Mouse (Mus musculus) left cerebral cortex, adult 18-20 months (tissue): ENCODE results near the gene Ankrd39. TPM values are rescaled to one million over a fixed set of nuclear protein-coding genes. Genes with fewer than 3 reads are reported as not detected.
A peak's percentile ranks its signal among the peaks of the same experiment; 100 is the strongest.
"Not testable (repeated sequence)": the region's sequence is repeated elsewhere in the genome, so short reads cannot be mapped to it uniquely, and the experiment has no call there.

ENCODE experiments used
- DNase-seq, 2 experiments: peaks; one replicate each; pipeline ENCODE4 v3.0.0; 2021 to 2022; ENCODE audit warnings: low spot score in 2 of 2, mixed read lengths in 1 of 2
- total RNA-seq, 2 experiments: library from RNA; stranded (reverse); gene quantifications; 2 replicates each; pipeline ENCODE4 v1.2.3; 2021

Gene Ankrd39
- total RNA-seq, 2 experiments from 2014 or later = 11.5 to 11.9 TPM

DNA sequence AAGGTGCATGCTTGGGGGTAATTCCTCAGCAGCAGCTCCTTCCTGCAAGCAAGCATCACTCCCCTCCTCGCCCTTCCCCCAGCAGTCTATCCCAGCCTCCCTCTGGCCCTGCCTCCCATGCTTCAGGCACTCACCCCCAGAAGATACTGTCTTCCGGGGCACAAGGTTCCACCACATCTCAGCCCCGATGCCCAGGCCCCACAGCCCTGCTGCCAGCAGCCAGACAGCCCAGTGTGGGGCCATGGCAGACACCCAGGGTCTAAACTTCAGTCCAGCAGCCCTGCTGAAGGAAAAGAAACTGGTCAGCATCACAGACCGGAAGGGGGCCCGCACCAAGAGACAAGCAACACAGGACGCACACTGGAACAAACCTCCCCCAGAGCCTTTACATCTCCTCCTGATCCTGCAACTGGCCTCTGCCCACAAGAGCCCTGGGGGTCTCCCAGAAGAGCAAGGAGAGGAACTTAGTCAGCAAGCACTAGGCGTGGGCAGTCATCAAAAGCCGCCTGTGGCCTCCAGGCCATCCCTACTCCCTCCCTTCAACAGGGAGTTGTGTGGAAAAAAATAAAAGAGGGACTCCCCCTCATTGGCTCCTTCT, 8.7 kb upstream of the Ankrd39 start:
- no peak for DNase-seq

DNA sequence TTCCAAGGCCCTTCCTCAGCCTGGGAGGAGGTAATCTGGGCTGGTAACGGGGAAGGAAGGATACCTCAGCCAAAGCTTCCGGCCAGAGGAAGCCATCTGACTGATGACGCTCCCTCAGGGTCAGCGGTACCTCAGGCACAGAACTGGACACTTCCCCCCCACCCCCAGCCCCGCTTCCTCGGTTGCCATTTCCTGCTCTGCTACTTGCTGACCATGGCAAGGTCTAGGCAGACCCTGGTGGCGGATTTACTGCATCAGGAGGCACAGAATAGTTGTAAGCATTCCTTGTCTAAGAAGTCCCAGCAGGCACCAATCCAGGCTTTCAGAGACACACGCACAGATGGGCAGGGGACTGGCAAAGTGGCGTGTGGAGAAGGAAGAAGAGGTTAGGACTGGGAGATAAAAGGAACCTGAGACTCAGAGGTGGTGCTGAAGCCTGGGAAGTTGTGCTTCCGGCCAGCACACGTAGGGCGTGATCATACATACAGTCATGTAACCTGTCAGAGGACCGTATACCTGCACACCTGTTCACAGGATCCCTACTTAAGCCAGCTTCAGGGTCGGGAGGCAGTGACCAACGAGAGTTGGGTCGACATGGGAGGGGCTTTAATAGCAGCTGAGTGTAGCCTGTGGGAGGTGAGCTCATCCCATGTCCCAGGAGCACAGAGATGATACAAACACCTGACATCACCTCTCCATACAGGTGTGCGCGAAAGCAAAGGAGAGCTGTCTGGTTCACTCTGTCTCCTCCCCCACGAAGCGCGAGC, 7.6 kb upstream of the Ankrd39 start:
- no peak for DNase-seq

DNA sequence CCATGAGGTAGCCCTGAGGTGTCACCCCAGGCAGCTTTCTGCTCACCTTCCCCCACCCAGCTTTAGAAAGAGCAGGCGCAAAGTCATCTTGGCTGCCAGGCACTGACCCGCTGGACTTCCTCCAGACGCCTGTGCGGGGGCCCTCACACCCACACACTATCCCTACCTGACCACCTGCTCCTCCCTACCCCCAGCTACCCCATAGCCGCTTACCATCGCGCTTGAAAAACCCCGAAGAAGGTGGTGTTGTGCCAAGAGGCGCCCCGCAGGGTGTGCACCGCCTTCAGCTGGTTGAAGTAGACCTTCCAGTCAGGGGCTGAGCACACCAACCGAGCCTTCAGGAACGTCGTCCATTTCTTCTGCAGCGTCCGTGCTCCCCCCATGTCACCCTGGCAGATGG, 5.3 kb upstream of the Ankrd39 start:
- no peak for DNase-seq

DNA sequence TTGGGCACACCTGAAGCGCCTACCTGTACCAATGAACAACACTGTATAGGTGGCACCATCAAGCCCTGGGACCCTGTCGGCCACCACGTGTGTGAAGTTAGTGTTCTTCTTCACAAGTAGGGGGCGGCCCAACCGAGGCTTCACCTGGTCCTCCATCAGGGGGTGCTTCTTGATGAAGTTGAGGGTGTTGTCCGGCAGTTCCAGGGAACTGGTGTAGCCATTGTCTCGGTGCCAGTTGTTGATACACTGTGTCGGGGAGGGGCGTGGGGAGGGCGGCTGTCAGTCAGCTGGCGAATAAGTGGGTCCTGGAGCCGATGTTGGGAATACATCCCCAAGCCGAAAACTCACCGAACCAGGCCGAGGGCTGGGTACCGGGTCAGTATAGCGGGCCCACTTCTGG, 4.7 kb upstream of the Ankrd39 start:
- no peak for DNase-seq

DNA sequence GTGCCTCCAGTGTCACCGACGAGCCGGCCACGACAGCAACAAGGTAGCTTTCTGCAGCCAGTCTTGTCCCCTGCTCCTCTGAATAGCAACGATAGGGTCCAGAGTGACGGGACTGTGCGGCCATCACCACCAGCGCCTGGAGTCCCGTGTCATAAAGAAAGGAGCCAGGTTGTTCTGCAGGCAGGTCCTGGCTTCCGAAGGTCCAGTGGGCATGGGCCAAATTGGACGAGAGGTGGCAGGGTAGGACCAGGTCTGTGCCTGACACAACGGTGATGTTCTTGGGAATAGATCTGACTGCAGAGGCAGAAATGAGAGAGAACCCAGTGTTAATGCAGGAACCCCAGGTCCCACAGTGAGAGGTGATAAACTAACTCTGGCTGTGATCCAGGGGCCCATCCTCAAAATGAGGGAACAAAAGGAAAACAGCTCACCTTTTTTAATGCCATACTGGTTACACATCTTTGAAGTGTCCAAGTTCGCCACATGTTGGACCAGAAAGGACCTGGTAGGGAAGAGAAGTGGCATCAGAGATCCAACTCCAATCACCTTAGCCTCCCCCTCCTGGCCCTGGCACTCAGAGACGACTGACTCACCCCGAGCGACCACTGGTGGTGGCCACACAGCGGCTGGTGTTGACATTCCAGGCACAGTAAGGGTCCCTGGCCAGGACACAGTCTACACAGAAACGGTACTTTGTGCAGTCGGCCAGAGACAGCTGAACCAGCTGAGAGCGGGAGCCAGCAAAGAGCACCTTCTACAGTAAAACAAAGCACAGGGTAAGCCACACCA, 3.0 kb upstream of the Ankrd39 start:
- no peak for DNase-seq

DNA sequence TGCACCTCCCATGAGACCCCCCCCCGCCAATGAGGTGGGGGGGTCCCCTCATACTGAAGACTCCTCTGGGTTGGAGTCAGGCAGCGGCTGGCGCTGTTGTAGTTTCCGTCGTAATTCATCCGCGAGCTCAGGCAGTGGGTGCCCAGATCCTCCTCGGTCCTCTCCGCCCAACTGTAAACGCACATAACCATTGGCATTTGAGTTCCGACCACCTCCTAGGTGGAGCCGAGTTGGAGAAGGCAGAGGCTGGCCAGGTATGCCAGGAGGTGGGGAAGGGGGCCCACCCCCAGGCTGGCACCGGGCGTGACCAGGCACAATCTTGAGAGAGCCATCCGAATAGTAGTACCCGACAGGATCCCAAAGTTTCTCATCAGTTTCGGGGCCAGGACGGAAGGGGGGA, 2.2 kb upstream of the Ankrd39 start:
- no peak for DNase-seq

DNA sequence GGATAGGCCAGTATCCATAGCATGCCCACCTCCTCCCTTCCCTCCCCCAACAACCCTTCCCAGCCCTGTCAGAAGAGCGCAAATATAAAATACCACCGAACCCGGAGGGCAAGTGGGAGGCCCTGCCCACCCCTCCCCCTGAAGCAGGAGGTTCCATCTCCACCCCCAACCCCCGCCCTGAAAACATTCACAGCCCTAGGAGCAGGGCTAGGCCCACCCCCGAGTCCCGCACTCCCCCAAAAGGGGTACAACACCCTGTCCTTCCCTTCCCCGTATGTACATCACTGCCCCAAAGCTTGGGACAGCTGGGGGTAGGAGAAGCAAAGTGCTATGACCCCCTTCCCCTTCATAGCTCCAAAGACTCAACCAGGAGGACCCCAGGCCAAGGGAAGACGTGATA, 1.5 kb upstream of the Ankrd39 start:
- no peak for DNase-seq

DNA sequence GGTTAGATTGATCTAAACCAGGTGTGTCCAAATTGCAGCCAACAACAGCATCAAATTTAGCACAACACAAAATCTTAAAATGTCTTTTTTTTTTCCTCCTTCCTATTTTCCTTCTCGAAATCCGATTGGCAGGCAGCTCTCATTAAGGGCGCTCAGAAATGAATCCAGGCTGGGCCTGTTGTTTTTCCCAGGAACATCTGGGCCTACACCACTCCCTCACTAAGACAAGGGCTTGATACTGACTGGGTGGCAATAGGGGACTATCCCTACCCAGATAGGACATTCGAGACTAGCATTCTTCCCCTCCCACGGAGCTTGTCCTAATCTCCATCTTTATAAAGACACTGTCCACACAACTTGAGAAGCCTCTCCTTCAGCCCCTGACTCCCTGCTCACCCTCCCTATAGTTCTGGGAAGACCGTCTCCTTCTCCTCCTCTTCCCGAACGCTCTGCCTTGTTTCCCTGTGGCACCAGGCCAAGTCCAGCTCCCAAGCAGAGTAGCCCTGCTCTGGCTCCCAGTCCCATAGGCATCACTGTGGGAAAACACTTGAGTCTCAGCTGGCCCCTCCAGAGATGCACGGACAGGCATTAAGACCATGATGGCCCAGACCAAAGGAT, 845 bp upstream of the Ankrd39 start:
- DNase-seq = peak in 1 of 2 experiments; percentile 47

DNA sequence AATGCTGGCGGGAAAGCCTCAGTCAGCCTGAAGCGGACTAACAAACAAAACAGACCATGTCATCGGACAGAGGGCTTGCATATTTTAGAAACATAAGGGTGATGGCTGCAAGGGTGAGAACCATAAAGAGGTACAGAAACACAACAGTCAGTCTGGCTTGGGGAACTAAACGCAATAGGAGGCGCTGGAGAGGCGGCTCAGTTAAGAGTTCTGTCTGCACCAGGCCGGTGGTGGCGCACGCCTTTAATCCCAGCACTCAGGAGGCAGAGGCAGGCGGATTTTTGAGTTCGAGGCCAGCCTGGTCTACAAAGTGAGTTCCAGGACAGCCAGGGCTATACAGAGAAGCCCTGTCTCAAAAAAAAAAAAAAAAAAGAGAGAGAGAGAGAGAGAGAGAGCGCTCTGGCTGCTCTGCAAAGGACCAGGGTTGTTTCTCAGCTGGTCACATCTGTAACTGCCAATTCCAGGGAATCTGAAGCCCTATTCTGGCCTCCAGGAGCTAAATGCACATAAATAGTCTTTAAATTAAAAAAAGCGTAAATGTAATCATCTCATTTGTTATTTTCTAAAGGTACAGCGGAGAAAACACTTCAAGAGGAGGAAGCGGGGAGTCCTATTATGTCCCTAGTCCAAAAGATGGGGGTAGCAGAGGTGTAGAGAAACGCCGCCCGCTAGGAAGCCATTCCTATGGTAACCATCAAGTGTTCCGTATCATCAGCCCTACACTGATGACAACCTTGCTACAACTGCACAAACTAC, 1.2 kb downstream of the Ankrd39 start:
- no peak for DNase-seq

DNA sequence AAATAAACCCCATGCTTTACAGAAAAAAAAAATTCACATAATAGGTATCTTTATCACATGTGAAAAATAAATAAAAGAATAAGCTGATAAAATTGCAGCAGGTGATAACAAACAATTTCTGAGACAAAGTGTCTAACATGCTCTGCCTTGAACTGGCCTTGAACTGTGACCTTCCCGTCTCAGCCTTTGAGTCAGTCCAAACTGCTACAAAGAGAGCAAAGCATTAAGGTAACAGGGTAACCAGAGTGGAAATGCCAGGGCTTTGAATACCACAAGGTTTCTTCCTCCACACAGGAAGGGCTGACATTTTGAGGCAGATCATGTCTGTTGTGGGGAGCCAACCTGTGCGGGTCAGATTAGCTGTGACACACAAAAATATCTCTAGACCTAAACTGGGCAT, 1.9 kb downstream of the Ankrd39 start:
- DNase-seq = no peak

DNA sequence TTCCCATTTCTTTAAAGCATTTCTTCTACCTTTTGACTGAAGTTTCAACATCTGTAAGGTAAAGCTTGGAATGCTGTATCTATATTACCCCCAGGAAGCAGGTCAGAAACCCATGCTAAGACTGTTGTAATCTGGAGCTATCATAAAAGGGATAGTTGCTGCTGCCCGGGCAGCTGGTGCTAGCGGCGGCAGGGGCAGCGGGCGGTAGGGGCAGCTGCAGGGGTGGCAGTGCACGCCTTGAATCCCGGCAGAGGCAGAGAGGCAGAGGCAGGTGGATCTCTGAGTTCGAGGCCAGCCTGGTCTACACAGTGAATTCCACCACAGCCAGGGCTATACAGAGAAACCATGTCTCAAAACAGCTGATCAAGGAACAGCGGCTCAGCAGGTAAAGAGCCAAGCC, 4.3 kb downstream of the Ankrd39 start:
- DNase-seq = no peak

DNA sequence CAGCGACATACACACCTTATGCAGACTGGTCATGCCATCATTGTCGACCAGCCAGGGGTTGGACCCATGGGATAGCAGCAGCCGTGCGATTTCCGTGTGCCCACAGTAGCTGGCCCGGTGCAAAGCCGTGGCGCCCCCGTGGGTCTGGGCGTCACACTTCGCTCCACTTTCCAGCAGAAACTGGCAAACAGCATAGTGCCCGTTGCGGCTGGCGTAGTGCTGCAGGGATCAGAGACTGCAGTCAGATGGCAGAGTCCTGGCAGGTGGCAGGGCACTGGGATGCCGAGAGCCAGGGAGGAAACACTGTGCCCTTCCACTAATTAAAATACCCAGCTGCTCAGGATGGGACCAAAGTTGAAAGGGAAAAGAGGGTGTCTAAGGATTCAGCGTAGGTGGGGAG, 5.4 kb downstream of the Ankrd39 start:
- no peak for DNase-seq

DNA sequence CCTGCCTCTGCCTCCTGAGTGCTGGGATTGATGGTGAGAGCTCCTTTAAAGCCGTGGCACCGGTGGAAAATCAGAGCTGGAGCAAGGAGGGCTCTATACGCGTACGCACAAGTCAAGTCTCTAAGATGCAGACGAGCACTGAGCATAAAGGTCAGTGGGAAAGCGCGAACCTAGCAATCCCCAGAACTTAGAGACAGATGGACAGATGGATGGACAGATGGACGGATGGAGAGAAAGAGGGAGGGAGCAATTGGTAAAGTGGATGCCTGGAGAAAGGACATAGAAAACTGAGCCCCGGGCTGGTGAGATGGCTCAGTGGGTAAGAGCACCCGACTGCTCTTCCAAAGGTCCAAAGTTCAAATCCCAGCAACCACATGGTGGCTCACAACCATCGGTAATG, 6.4 kb downstream of the Ankrd39 start:
- DNase-seq = no peak

DNA sequence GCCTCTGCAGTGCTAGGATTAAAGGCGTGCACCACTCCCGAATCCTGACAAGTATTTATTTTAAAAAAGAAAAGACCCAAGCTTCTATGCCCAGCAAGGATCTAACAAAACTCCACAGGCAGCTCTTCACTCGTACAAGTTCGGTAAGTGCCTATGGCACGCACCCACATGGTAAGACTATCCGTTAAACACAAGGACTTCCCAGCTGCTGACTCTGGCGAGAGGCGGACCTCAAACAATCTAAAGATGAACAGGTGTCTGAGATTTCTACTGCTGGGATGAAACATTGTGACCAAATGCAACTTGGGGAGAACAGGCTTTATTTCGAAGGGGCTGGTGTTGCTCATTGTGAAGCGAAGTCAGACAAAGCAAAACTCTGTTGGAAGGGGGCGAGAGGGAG, 7.1 kb downstream of the Ankrd39 start:
- DNase-seq = no peak

DNA sequence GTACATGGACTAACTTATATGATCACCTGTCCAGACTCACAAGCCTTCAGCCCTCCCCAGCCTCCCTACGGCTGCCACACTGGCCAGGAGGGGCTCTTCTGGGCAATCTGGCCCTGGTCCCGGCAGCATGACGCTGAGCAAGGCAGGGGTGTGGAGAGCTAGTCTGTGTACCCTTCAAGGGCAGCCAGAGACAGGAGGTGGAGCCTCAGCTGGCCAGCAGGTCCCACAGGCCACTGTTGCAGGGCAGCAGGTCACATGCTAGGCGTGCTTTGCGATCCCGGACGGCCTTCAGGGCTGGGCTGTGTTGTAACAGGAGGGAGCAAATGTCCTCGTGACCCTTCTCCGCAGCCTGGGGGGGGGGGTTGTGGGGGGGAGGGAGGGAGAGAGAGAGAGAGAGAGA, 8.1 kb downstream of the Ankrd39 start, which contains the start of gene Gm42417:
Gm42417 (minus strand) TSS at position 244 of the 400 bp plus-strand sequence.
- no peak for DNase-seq

DNA sequence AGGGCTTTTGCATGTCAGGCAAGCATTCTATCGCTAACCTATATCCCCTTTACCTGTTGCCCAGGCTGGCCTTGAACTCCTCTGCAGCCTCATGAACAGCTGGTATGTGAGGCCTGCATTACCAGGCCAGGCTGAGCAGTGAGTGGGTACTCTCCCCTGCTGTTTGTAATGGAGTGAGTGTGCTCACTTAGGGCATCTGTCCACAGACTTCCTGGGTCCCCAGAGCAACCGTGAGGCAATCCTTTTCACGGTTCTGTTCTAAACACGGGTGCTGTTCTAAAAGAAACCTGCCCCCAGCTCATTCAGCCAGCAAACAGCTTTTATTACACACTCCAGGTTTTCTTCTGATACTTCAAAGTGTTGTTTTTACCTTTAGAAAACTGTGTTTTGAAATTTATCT, 8.5 kb downstream of the Ankrd39 start:
- DNase-seq = no peak

DNA sequence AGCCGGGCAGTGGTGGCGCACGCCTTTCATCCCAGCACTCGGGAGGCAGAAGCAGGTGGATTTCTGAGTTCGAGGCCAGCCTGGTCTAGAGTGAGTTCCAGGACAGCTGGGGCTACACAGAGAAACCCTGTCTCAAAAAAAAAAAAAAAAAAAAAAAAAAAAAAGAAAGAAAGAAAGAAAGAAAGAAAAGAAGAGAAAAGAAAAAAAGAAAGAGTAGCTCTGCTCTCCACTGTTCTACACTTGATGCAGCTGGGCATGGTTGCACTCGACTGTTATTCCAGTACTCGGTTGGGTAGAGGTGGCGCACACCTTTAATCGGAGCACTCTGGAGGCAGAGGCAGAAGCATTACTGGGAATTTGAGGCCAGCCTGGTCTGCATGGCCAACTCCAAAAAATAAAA, 10.5 kb downstream of the Ankrd39 start, which contains the start of gene Ankrd23:
Ankrd23 (minus strand) TSS at position 101 of the 400 bp plus-strand sequence.
- DNase-seq = not testable (repeated sequence)

DNA sequence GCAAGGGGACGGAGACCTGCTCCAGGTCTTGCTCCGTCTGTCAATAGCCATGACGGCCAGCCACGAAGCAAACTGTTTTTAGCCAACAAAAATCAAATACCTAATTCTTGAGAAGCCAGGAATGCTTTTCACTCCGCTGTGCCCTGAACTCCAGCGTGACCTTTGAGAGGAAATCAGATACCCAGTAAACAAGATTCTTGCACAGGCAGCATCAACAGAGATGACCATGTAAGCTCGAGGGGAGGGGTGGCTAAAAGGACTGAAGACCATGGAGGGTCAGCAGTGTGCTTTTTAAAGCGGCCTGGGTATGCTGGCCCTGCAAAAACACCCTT, 10.9 kb downstream of the Ankrd39 start:
- DNase-seq = no peak

DNA sequence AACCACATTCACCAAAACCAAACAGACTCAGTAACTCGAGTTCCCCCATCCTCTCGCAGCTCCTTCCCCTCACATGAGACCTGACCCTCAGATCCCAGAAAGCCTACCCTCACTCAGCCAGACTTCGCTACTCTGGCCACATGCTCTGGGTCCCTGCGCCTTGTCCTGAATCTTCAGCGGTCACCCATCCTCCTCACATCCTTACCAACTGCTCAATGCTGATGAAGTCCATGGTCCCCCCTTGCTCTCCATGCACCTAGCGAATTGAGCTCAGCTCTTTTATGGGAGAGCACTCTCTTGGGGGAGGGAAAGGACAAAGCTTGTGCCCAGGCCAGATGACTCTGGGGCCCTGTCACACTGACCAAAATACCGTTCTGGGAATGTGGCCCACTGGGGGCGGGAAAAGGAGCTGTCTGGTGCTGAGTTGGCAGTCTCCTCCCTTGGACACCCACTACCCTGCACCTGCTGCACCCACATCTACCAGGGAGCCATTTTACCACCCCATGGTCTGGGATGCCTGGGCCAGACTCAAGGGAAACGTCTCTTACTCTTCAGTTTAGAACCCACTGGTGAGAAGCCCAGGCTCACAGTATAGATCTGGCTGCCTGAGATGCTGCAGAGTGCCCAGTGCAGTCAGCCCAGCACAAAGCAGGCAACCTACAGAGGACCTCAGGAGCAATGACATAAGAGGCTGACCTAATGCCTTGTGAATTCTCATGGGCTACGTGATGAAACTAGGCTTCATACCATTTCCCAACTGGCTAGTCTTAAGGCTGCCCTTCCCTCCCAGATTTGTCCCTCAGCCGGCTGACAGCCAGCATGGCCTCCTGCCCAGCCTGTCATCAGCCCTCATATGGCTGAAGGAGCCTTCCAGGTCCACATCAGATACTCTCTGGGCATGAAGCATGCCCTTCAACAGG, 11.5 kb downstream of the Ankrd39 start:
- DNase-seq = no peak

DNA sequence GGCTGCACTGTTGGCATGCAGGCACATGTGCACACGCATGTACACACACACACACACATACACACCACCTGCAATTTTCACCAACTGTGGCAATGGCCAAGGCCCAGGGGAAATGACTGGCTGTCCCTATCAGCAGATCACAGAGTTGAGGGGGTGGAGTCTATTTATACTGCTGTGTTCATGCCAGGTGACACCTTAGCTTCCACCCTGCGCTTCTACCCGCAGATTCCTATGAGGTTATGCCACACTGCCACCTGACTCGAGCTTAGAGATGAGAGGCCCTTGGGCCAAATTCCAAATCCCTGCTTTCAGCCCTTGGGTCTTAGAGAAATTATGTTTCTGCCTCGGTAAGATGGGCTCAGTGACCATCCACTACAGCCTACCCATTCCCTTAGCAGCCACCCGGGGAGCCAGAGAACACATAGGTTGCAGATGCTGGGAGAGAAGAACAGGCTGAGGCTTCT, 12.6 kb downstream of the Ankrd39 start:
- no peak for DNase-seq
